Mouse (Mus musculus) lung, postnatal 14 days (tissue): ENCODE results near the gene Rem2.

Source experiments
- DNase-seq: peaks from one replicate; pipeline ENCODE4 v3.0.0; 2021

Gene Rem2

GRCm38 (mm10) chr14:54475941-54476844 lies at the start of gene Rem2:
Rem2 (plus strand) TSS chr14:54476100.
- DNase-seq = peak; percentile 72

GRCm38 (mm10) chr14:54426689-54427398 lies 49.1 kb upstream of the Rem2 start, which contains the start of gene Mrpl52:
Mrpl52 (plus strand) TSS chr14:54426909.
- DNase-seq = peak; percentile 94

- no peak for DNase-seq
These were observed 48.2 kb upstream of the Rem2 start for GRCm38 (mm10) chr14:54427696-54428095.

- DNase-seq = no peak
These were observed 47.5 kb upstream of the Rem2 start for GRCm38 (mm10) chr14:54428421-54428820.

GRCm38 (mm10) chr14:54429332-54430093 lies 46.4 kb upstream of the Rem2 start:
- DNase-seq = no peak

GRCm38 (mm10) chr14:54430406-54431145 lies 45.3 kb upstream of the Rem2 start:
- DNase-seq = no peak

- peak; percentile 77 for DNase-seq
These were observed 44.4 kb upstream of the Rem2 start, which contains the start of gene Mmp14 for GRCm38 (mm10) chr14:54431334-54432077. Mmp14 (plus strand) TSS chr14:54431612.

- peak; percentile 59 for DNase-seq
These were observed 43.6 kb upstream of the Rem2 start for GRCm38 (mm10) chr14:54432078-54432836.

GRCm38 (mm10) chr14:54432837-54433830 lies 42.8 kb upstream of the Rem2 start:
- DNase-seq = no peak

GRCm38 (mm10) chr14:54433941-54434531 lies 41.9 kb upstream of the Rem2 start:
- peak; percentile 46 for DNase-seq

- DNase-seq = no peak
These were observed 40.5 kb upstream of the Rem2 start for GRCm38 (mm10) chr14:54435194-54435918.

- no peak for DNase-seq
These were observed 36.7 kb upstream of the Rem2 start for GRCm38 (mm10) chr14:54439155-54439554.

GRCm38 (mm10) chr14:54439610-54440009 lies 36.3 kb upstream of the Rem2 start:
- no peak for DNase-seq

- no peak for DNase-seq
These were observed 35.4 kb upstream of the Rem2 start for GRCm38 (mm10) chr14:54440538-54440937.

GRCm38 (mm10) chr14:54441365-54441764 lies 34.5 kb upstream of the Rem2 start:
- no peak for DNase-seq

- no peak for DNase-seq
These were observed 33.4 kb upstream of the Rem2 start for GRCm38 (mm10) chr14:54442548-54442947.

- DNase-seq = peak; percentile 61
These were observed 32.7 kb upstream of the Rem2 start for GRCm38 (mm10) chr14:54443196-54443595.
